Mouse (Mus musculus) cerebellum, adult 11-12 months (tissue): Measurements from ENCODE around the gene Rab31.
A peak's percentile ranks its signal among the peaks of the same experiment; 100 is the strongest.

ENCODE experiments used
- DNase-seq: peaks from one replicate; pipeline ENCODE4 v3.0.0; 2022

Rab31 gene

GRCm38 (mm10) chr17:65737175-65737574 is 35.4 kb downstream of the Rab31 start:
- no peak for DNase-seq

- no peak for DNase-seq
Observed at GRCm38 (mm10) chr17:65735088-65735487, 37.5 kb downstream of the Rab31 start.

DNA sequence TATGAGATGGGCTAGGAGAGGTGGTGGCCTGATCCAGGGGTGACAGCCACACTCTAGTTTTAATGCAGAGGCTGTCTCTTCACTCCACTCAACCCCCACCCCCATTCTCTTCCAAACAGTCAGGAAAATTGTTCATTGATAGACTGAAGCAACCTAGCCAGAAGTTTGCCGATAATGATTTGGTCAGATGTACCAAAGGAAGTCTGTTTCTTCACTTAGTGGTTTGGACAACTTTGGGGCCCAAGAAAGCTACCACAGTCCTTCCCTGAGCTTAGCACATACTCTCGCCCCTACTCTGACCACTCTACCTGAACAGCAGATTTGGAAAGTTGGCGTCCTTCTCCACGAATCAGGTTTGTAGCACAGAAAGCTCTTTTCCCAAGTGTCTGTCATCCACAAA is 39.9 kb downstream of the Rab31 start:
- no peak for DNase-seq

GRCm38 (mm10) chr17:65731710-65732109 is 40.8 kb downstream of the Rab31 start:
- DNase-seq: no peak

DNA sequence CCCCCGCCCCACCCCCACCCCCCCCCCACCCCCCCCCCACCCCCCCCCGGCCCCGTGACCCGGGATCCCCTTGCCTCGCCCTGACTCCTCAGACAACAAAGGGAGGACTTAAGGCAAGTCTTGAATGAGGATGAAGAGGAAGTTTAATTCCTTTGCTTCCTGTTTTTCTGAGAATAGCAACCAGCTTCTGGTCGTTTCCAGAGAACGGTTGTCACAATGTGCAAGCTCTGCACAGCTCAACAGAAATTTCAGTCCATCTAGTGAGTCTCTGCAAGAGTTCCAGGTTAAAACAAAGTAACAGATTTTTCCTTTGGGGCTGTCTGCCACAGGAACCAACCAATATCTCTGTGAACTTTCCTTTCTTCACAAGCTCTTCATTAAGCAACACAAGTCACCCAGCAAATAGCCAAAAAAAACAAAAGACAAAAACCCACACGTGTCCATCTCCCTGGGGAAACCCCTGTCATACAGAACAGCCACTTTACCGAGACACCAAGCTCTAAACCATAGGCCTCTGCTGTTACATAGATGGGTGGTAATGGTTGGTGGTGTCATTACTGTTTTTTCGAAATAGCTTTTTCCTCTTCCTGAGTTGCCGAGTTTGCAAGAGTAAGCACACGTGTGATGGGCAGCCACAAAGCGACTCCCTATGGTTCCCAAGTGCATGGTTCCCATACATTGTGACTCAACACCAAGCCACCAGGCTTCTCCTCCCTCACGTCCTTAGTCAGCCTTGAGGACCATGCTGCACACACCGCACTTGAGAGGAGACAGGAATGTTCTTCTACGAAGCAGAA is 42.4 kb downstream of the Rab31 start:
- DNase-seq: no peak

DNA sequence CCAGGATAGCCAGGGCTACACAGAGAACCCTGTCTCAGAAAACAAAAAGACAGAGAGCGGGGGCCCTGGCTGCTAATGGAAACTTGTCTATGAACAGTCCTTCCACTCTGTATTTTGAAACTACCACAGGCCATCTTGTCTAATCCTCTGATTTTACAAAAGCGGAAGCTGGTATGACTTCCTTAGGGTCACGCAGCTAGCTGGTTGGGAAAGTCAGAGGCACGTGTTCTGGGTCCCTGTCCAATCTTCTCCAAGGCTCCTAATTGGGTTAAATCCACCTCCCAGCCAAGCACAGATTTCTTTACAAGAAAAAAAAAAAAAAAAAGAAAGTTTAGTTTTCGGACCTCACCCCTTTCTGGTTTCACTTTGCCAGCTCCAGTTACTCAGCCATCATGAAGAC is 45.8 kb downstream of the Rab31 start:
- no peak for DNase-seq

DNA sequence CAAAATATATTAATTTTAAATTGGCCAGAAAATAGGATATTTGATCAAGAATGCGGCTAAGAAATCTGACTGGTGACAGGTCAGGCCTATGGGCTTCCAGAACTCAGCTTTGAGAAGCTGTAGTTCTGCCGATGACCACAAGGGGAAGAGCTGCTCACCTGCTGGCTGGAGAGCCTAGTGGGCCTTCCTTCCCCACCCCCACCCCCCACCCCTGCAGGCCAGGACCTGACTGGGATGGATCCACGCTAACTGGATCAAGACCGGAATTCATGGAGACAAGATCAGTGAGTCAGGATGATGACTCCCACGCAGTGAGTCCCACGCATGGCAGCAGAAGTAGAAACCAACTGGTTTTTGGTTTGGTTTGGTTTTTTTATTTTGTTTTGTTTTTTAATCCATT is 46.3 kb downstream of the Rab31 start:
- no peak for DNase-seq

DNA sequence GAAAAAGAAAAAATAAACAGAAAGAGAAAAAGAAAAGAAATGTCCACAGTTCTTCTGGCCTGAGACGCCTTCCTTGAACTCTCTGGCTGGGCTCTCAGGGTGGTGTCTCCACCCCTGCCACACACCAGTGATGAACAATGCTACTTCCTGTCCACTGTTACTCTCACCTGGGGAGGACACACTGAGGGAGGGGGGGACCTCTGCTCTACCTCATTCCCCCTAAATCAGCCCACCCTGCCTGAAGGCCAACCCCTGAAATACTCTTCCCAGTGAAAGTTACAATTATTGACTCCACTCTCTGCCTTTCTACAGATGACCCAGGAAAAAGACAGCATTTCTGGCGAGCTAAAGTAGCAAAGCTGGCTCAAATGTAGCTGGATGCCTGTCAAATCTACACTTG is 46.7 kb downstream of the Rab31 start:
- no peak for DNase-seq

- no peak for DNase-seq
Observed at GRCm38 (mm10) chr17:65725381-65725780, 47.2 kb downstream of the Rab31 start.

DNA sequence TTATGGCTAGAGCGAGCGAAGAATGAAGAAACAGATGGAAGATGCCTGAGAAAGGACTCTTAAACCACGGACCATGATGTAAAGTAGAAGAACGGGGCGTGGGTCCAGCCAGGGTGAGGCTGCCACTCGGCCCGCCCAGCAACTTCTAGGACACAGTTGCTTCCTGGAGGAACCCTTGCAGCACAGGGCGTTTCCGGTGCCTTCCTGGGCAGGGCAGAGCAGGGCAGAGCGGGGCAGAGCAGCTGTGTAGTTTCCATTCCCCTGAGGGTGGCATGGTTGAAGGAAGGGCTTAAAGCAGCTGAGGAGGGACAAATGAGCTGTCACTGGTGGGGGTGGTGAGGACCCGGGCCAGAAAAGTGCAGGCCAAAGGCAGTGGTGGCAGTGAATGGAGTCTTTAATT is 48.3 kb downstream of the Rab31 start:
- no peak for DNase-seq

GRCm38 (mm10) chr17:65723633-65724032 is 48.9 kb downstream of the Rab31 start:
- no peak for DNase-seq

DNA sequence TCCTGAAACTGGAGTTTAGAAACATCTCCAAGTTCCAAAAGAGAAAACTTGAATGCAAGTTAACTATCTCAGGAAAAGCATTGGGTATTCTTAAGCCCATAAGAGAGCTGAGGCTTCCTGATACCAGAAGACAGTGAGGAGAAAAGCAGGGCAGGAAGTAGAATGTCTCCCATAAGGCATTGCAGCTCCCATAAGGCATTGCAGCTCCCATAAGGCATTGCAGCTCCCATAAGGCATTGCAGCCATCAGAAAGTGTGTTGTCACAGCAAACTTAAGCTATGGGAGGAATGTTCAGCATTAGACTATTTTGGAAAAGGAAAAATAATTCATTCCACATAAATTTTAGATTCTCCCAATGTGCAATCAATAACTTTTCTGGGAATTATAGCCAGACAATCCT is 51.2 kb downstream of the Rab31 start:
- DNase-seq: no peak

GRCm38 (mm10) chr17:65719826-65720225 is 52.7 kb downstream of the Rab31 start:
- no peak for DNase-seq

DNA sequence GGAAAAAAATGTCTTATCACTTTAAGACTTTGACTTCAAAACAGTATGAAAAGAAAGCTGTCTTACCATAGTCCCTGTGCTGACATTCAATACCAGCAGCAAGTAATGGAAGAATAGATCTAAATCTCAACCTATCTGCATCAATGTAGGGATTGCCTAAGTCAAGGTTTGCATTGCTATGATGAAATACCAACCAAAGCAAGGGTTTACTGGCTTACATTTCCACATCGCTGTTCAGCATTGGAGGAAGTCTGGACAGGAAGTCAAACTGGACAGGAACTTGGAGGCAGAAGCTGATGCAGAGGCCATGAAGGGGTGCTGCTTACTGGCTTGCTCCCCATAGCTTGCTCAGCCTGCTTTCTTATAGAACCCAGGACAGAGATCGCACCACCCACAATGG is 54.0 kb downstream of the Rab31 start:
- DNase-seq: no peak

GRCm38 (mm10) chr17:65717658-65718199 is 54.8 kb downstream of the Rab31 start:
- no peak for DNase-seq

DNA sequence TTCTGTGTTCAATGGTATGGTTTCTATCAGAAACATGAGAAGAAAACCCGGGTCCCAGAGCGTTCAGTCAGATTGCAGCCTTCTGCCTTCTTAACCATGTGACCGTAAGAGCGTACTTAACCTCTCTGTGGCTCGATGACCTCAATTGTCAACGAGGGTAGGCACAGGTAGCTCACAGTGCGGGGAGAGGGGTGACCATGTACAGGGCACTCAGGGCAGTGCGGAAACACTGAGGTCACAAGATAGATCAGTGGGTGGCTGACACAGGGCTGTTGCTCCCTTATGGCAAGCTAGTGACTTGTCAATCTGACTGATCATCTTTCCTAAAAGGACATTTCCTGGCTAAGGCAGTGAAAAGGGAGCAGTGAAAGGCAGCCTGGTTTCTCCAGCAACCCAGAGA is 58.5 kb downstream of the Rab31 start:
- no peak for DNase-seq

DNA sequence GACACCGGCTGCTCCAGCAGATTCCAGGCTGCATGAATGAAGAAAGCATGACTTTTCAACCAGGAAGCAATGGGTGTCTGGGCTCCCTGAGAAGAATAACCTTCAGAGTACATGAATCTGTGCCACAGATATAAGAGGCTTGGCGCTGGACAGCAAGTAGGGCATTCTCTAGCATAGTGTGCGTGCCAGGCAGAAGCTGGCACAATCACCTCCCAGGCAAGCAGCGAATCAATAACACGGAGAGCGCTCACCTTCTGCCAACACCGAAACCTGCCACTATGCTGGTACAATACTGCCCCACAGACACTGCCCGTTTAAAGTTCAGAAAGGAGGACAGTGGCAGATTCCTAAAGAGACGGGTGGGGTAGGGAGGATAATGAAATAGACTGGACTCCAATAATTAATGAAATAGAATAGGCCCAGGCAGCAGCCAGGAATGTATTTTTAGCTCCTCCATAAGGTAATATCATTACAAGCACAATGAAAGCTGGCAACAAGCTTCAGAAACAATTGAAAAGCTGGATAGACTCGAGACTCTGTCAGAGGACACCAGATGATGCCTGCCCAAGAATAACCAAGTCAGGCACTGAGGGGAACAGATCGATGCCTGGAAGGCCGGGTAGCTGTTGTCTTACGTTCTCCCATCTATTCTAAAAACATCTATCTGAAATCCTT is 59.6 kb downstream of the Rab31 start:
- DNase-seq: peak; percentile 83

- no peak for DNase-seq
Observed at GRCm38 (mm10) chr17:65711779-65712178, 60.8 kb downstream of the Rab31 start.

DNA sequence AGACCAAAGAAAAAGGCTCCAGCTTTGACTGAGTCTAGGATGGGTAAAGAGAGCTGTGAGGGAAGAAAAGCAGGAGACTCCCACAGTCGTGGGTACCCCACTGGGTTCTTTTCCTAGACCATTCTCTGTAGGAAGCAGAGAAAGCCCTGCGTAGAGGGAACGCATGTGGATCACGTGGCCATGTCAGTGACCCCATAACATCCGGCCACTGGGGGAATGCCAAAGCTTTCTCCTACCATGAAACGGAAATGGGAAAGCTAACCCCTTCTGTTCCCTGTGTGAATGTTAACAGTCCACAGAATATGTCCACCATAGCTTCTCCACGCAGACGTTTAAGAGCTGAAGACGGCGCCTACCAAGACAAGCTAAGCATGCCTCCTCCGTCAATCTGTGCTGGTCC is 62.0 kb downstream of the Rab31 start:
- DNase-seq: no peak

GRCm38 (mm10) chr17:65706220-65706619 is 66.3 kb downstream of the Rab31 start:
- peak; percentile 43 for DNase-seq

GRCm38 (mm10) chr17:65703527-65704391 is 68.8 kb downstream of the Rab31 start:
- no peak for DNase-seq

- DNase-seq: peak; percentile 52
Observed at GRCm38 (mm10) chr17:65701797-65702566, 70.6 kb downstream of the Rab31 start.

DNA sequence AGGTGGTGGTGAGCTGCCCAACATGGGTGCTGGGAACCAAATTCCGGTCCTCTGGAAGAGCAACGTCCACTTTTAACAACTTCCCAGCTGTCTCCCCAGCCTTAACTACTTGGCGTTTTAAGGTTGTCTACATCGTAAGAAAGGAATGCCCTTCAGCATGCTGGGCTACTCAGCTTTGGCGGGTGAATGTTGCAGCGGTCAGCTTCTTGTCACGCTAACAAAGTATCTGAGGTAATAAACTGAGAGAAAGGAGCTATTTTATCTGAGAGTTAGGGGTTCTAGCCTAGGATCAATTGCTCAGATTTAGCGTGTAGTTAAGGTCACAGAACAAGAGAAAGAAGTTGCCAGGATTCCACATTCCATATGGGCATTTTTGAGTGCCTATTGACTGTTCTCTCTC is 71.2 kb downstream of the Rab31 start:
- no peak for DNase-seq
